Mouse (Mus musculus) limb, embryonic 13.5 days (tissue): ENCODE measurements at regions not wholly inside any gene's neighbourhood (a gene's known extent, or its start where the extent isn't known, plus 50 kb on each side); places are given as distances from the start of the nearest gene placed in this dataset.

ENCODE experiments used
- ATAC-seq: fragments of 200-750 bp; cut with Nextera tagmentation; 2 replicates; pipeline ENCODE4 v1.8.0; 2017; ENCODE audit warnings: low read depth, moderate number of reproducible peaks, moderate TSS enrichment; ENCODE audit not compliant: low FRiP score
- H3K27ac ChIP-seq: fragments of 300-500 bp; sonication (generic); 2 replicates; pipeline ENCODE4 v1.5.1; 2015; ENCODE audit warnings: inconsistent platforms, mild to moderate bottlenecking, moderate library complexity
- H3K27me3 ChIP-seq: fragments of 300-500 bp; sonication (generic); 2 replicates; pipeline ENCODE4 v1.6.1; 2015; ENCODE audit warnings: mild to moderate bottlenecking, inconsistent platforms
- H3K36me3 ChIP-seq: fragments of 300-500 bp; sonication (generic); 2 replicates; pipeline ENCODE4 v1.6.1; 2015; ENCODE audit warnings: inconsistent platforms, mild to moderate bottlenecking, moderate library complexity
- H3K4me1 ChIP-seq: fragments of 300-500 bp; sonication (generic); 2 replicates; pipeline ENCODE4 v1.6.1; 2015; ENCODE audit warnings: inconsistent platforms
- H3K4me2 ChIP-seq: fragments of 300-500 bp; sonication (generic); replicated peaks from 2 replicates; pipeline ENCODE4 v1.6.1; 2015; ENCODE audit warnings: inconsistent platforms, mild to moderate bottlenecking, moderate library complexity
- H3K4me3 ChIP-seq: fragments of 300-500 bp; sonication (generic); 2 replicates; pipeline ENCODE4 v1.5.1; 2015; ENCODE audit warnings: moderate library complexity, mild to moderate bottlenecking, inconsistent platforms
- H3K9ac ChIP-seq: fragments of 300-500 bp; sonication (generic); 2 replicates; pipeline ENCODE4 v1.6.1; 2015; ENCODE audit warnings: mild to moderate bottlenecking, inconsistent platforms
- H3K9me3 ChIP-seq: fragments of 300-500 bp; sonication (generic); 2 replicates; pipeline ENCODE4 v1.6.1; 2016; ENCODE audit warnings: inconsistent platforms
- WGBS: fragments of 180-500 bp; shearing (Covaris S2); methylation state at CpG from one replicate; pipeline ENCODE4 v1.1.7; 2015; 5-methylcytosine and 5-hydroxymethylcytosine counted together

GRCm38 (mm10) chr8:107682066-107682465 is 93.8 kb upstream of the Psmd7 start:
- Histone ChIP-seq H3K4me1 (peaks cover 16% of the 10 kb centered on the region), H3K4me2 (no peak overlapping the region), H3K27ac (no peak overlapping the region), H3K4me3 (no peak overlapping the region), H3K9me3 (no peaks in the 10 kb centered on the region), H3K27me3 (no peaks in the 10 kb centered on the region), H3K36me3 (no peaks in the 10 kb centered on the region), H3K9ac (no peak overlapping the region)
- 91% methylated on average over 11 of the region's 11 CpGs for WGBS
- ATAC-seq, result no peak

- Histone ChIP-seq H3K9ac (no peak overlapping the region), H3K27ac (peak overlapping the region; percentile 67), H3K27me3 (no peaks in the 10 kb centered on the region), H3K36me3 (no peaks in the 10 kb centered on the region), H3K4me3 (peak overlapping the region; percentile 23), H3K9me3 (no peaks in the 10 kb centered on the region), H3K4me1 (peaks cover 24% of the 10 kb centered on the region), H3K4me2 (peak overlapping the region; percentile 52)
- peak; percentile 69; the same call in 1 of the 2 replicates for ATAC-seq
- 28% methylated on average over 29 of the region's 29 CpGs for WGBS
Observed at GRCm38 (mm10) chr8:107684721-107685691, 96.7 kb upstream of the Psmd7 start.

GRCm38 (mm10) chr8:107686936-107687335 is 98.7 kb upstream of the Psmd7 start:
- H3K4me1 ChIP-seq, result peaks cover 24% of the 10 kb centered on the region

GRCm38 (mm10) chr8:107687529-107687928 is 99.3 kb upstream of the Psmd7 start:
- H3K36me3 ChIP-seq, result no peaks in the 10 kb centered on the region
- H3K9ac ChIP-seq, result no peak overlapping the region
- 0 out of 2 replicates have a peak, but pooled peaks cover 3% of the 10 kb centered on the region for H3K27me3 ChIP-seq
- peaks cover 24% of the 10 kb centered on the region for H3K4me1 ChIP-seq
- H3K4me2 ChIP-seq, result no peak overlapping the region
- H3K9me3 ChIP-seq, result no peaks in the 10 kb centered on the region
- 94% methylated on average over 9 of the region's 9 CpGs for WGBS
- no peak for ATAC-seq
- no peak overlapping the region for H3K27ac ChIP-seq
- no peak overlapping the region for H3K4me3 ChIP-seq

More at GRCm38 (mm10) chr8:107686936-107687335, 98.7 kb upstream of the Psmd7 start:
- 80% methylated on average over 5 of the region's 5 CpGs for WGBS
- H3K36me3 ChIP-seq, result no peaks in the 10 kb centered on the region
- no peak overlapping the region for H3K4me3 ChIP-seq
- H3K4me2 ChIP-seq, result no peak overlapping the region
- no peak for ATAC-seq
- no peaks in the 10 kb centered on the region for H3K9me3 ChIP-seq
- H3K27me3 ChIP-seq, result 0 out of 2 replicates have a peak, but pooled peaks cover 3% of the 10 kb centered on the region
- no peak overlapping the region for H3K27ac ChIP-seq
- no peak overlapping the region for H3K9ac ChIP-seq

- no peaks in the 10 kb centered on the region for H3K9me3 ChIP-seq
- ATAC-seq, result no peak
- 0 out of 2 replicates have a peak overlapping the region, but pooled peaks have one; percentile 15 for H3K27ac ChIP-seq
- H3K4me1 ChIP-seq, result peaks cover 19% of the 10 kb centered on the region
- WGBS, result 70% methylated on average over 10 of the region's 10 CpGs
- no peak overlapping the region for H3K4me2 ChIP-seq
- no peak overlapping the region for H3K9ac ChIP-seq
- 0 out of 2 replicates have a peak, but pooled peaks cover 3% of the 10 kb centered on the region for H3K27me3 ChIP-seq
- H3K36me3 ChIP-seq, result no peaks in the 10 kb centered on the region
- no peak overlapping the region for H3K4me3 ChIP-seq
Observed at GRCm38 (mm10) chr8:107689020-107689419, 100.8 kb upstream of the Psmd7 start.

GRCm38 (mm10) chr8:107691251-107691650 is 103.0 kb upstream of the Psmd7 start:
- Histone ChIP-seq H3K27ac (peak overlapping the region; percentile 10; the same call in 1 of the 2 replicates), H3K36me3 (no peaks in the 10 kb centered on the region), H3K4me1 (peaks cover 19% of the 10 kb centered on the region), H3K9ac (no peak overlapping the region), H3K9me3 (no peaks in the 10 kb centered on the region), H3K27me3 (0 out of 2 replicates have a peak, but pooled peaks cover 3% of the 10 kb centered on the region), H3K4me3 (no peak overlapping the region), H3K4me2 (no peak overlapping the region)
- WGBS, result 59% methylated on average over 4 of the region's 4 CpGs
- no peak for ATAC-seq

- Histone ChIP-seq H3K27ac (peak overlapping the region; percentile 17), H3K4me1 (peaks cover 44% of the 10 kb centered on the region), H3K36me3 (no peaks in the 10 kb centered on the region), H3K9ac (no peak overlapping the region), H3K4me3 (no peak overlapping the region), H3K4me2 (no peak overlapping the region), H3K27me3 (no peaks in the 10 kb centered on the region), H3K9me3 (no peaks in the 10 kb centered on the region)
- no peak for ATAC-seq
- WGBS, result 66% methylated on average over 20 of the region's 20 CpGs
Observed at GRCm38 (mm10) chr8:107696384-107697346, 108.4 kb upstream of the Psmd7 start.

- Histone ChIP-seq H3K27ac (peak overlapping the region; percentile 74), H3K9me3 (no peaks in the 10 kb centered on the region), H3K27me3 (no peaks in the 10 kb centered on the region; the same call in 1 of the 2 replicates), H3K36me3 (no peaks in the 10 kb centered on the region), H3K4me1 (peaks cover 44% of the 10 kb centered on the region), H3K4me3 (no peak overlapping the region), H3K9ac (no peak overlapping the region), H3K4me2 (peak overlapping the region; percentile 36)
- WGBS, result 20% methylated on average over 7 of the region's 7 CpGs
- ATAC-seq, result peak; percentile 69
Observed at GRCm38 (mm10) chr8:107699307-107699706, 111.0 kb upstream of the Psmd7 start.

- Histone ChIP-seq H3K4me3 (no peak overlapping the region), H3K27ac (peak overlapping the region; percentile 74; the same call in 1 of the 2 replicates), H3K9ac (no peak overlapping the region), H3K36me3 (no peaks in the 10 kb centered on the region), H3K9me3 (no peaks in the 10 kb centered on the region), H3K27me3 (no peaks in the 10 kb centered on the region; the same call in 1 of the 2 replicates), H3K4me2 (peak overlapping the region; percentile 36), H3K4me1 (peaks cover 42% of the 10 kb centered on the region)
- peak; percentile 83 for ATAC-seq
- WGBS, result 20% methylated on average over 3 of the region's 3 CpGs
Observed at GRCm38 (mm10) chr8:107699759-107700158, 111.5 kb upstream of the Psmd7 start.

GRCm38 (mm10) chr8:107715901-107716300 is 127.6 kb upstream of the Psmd7 start:
- Histone ChIP-seq H3K4me1 (0 out of 2 replicates have a peak, but pooled peaks cover 5% of the 10 kb centered on the region), H3K36me3 (no peaks in the 10 kb centered on the region), H3K4me3 (no peak overlapping the region), H3K27ac (no peak overlapping the region), H3K27me3 (0 out of 2 replicates have a peak, but pooled peaks cover 4% of the 10 kb centered on the region), H3K9me3 (no peaks in the 10 kb centered on the region), H3K9ac (no peak overlapping the region), H3K4me2 (no peak overlapping the region)
- 70% methylated on average over 10 of the region's 10 CpGs for WGBS
- ATAC-seq, result no peak

GRCm38 (mm10) chr8:107717856-107718255 is 129.6 kb upstream of the Psmd7 start:
- Histone ChIP-seq H3K4me1 (0 out of 2 replicates have a peak, but pooled peaks cover 5% of the 10 kb centered on the region), H3K36me3 (no peaks in the 10 kb centered on the region), H3K4me2 (no peak overlapping the region), H3K27ac (no peak overlapping the region), H3K4me3 (no peak overlapping the region), H3K27me3 (no peaks in the 10 kb centered on the region), H3K9ac (no peak overlapping the region), H3K9me3 (no peaks in the 10 kb centered on the region)
- 64% methylated on average over 13 of the region's 13 CpGs for WGBS
- no peak for ATAC-seq
